Mouse (Mus musculus) ES-E14 (cell line): ENCODE measurements around the gene Kras.

Source experiments
- CHD2 ChIP-seq: IDR thresholded peaks from 2 replicates; pipeline ENCODE4 v1.6.1; 2014; ENCODE audit warnings: mild to moderate bottlenecking, low read depth, low read length, inconsistent platforms
- MAFK ChIP-seq: IDR thresholded peaks from 2 replicates; pipeline ENCODE4 v1.6.1; 2014; ENCODE audit warnings: mild to moderate bottlenecking, low read depth, low read length, inconsistent platforms; ENCODE audit not compliant: insufficient read depth
- ZC3H11A ChIP-seq: IDR thresholded peaks from 2 replicates; pipeline ENCODE4 v1.6.1; 2012; ENCODE audit warnings: low read depth, mild to moderate bottlenecking, inconsistent platforms, low read length, borderline replicate concordance
- ZNF384 ChIP-seq: IDR thresholded peaks from 2 replicates; pipeline ENCODE4 v1.6.1; 2012; ENCODE audit warnings: low read depth, low read length, inconsistent platforms

DNA sequence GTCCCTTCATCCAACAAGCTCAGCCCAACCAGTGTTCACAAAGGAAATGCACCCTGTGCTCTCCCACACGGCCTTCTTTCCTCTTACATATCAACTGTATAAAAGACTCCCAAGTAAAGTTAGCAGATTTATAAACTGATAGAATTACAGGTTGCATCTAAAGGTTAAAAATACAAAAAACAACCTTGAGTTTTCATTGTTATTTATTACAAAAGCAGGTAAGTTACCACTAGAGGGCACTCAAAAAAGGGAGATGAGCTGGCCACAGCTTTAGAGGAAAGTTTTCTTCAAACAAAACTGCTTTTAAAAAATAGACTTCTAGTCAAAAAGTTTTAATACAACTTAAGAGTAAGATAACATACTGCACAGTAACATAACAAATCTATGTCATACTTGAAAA is 7.5 kb downstream of the Kras start:
- no peak for TF ChIP-seq MAFK
- no peak for TF ChIP-seq CHD2
- no peak for TF ChIP-seq ZNF384
- no peak for TF ChIP-seq ZC3H11A
